In the genomic region with DNA sequence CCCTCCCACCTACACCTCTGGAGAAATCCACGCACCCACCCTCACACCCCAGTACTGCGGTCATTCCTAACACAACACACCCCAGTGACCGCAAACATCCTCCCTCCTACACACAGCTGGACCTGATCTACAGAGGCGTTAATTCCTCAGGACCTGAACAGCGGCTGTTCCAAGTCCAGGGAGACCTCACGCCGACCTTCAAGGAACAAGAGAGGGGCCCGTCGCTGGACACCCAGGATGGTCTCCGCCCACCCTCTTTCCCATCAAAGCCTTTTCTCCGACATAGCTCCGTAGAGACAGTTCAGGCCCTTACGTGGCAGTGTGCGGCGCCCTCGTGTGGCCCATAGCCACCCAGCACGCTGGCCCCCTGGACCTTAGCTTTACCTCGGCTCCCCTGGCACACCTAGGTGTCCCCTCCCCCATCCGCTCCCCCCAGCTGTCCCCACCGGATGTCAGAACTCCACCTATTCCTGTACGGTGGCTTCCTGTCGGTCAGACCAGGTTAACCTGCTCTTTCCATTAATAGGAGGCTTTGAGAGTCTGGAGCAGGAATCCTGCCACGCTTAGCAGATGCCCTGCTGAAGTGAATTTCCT, we compare ENCODE assay signal across 1 mouse cellular context.
TF ChIP-seq lines count a peak whose summit lies in the region.

No protein-coding gene starts in this region.

TF ChIP-seq in CH12.LX, 34 proteins besides CTCF, POLR2A, EP300 and RAD21 (continued from another document):
- TF ChIP-seq SMC3 (IDR thresholded peaks at IDR 0.05; ENCODE audit: low read depth, low read length) (peak; percentile 81), MAFK (IDR thresholded peaks at IDR 0.05; ENCODE audit: insufficient replicate concordance, low read length) (no peak), SIN3A (IDR thresholded peaks at IDR 0.05; ENCODE audit: low read length) (no peak), ZKSCAN1 (IDR thresholded peaks at IDR 0.05; ENCODE audit: borderline replicate concordance, low read depth, low read length) (no peak), GABPA (IDR thresholded peaks at IDR 0.05; ENCODE audit: insufficient replicate concordance, low read depth, low read length) (no peak), ZC3H11A (IDR thresholded peaks at IDR 0.05; ENCODE audit: low read depth, low read length) (peak; percentile 12; the same call in 1 of the 2 replicates), MXI1 (IDR thresholded peaks at IDR 0.05; ENCODE audit: low read depth, low read length) (no peak)
